Mouse (Mus musculus) right cerebral cortex, adult 2 months (tissue): ENCODE measurements around the gene Padi1.
A peak's percentile ranks its signal among the peaks of the same experiment; 100 is the strongest.

Experiments
- DNase-seq, 2 experiments: peaks; one replicate each; pipeline ENCODE4 v3.0.0; 2021 to 2022; ENCODE audit warnings: low spot score in 2 of 2

Gene Padi1

DNA sequence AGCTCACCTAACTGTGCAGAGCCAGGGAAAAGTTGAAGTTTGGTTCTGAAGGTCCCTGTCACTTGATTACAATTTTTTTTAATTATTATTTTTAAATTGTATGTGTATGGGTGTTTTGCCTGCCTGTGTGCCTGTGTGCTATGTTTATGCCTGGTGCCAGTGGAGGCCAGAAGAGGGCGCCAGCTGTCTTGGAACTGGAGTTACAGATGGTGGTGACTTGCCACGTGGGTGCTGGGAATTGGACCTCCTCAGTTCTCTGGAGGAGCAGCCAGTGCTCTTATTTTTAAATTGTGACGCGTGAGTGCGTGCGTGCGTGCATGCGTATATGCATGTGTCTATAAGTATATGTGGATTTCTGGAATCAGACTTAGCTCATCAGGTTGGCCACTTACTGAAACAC, 28.2 kb downstream of the Padi1 start:
- DNase-seq, result no peak

DNA sequence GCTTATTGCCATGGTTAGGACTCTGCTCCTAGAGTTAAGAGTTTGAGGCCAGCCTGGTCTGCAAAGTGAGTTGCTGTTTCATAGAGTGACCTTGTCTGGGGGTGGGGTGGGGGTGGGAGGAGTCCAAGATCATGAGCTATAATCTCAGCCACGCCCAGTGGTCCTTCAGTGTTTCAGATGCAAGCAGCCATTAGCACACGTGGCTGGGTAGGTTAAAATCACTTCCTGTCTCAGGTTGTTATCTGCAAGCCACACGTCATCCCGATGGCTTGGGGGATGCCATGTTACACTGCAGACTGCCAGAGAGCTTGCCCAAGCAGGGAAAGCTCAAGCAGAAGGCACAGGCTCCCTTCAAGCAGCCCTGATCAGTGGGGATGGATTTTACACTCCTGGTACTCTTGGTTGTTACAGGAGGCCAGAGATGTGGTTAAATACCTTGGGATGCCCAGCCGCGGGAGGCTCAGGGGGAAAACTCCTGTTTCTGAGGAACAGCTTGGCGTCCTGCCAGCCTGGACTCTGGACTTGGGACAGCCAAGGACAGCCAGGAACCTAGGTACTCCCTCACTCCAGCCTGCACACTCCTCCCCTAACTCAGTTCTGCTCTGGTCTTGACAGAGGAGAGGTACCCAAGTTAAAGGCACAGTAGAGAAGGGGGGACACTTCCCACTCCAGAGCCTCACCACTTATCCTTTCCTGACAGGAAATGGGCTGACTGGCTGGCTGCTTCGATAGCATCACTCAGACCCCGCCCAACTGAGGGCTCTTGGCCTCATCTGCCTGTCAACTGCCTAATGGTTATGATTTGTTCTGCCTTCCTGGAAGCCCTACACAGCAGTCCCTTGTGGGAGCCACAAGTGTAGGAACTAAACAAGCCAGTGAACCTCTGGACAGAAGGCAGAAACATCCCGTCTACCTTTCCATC, 29.3 kb downstream of the Padi1 start:
- no peak for DNase-seq

DNA sequence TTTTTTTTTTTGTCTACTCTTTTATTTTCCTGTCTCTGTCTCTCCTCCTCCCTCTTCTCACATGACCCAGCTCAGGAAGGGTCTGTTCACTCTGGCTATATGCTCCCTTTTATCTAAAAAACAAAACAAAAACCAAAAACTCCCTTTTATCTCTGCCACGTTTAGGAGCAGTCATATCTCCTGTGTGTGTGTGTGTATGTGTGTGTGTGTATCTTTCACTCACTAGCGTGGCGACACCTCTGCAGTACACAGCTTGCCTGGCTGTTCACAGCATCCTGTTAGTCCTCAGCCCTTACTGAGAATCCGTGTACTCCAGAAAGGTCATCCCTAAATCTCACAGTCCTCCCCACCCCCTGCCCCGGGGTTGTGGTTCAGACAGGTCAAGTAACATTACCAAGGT, 30.1 kb downstream of the Padi1 start:
- no peak for DNase-seq

DNA sequence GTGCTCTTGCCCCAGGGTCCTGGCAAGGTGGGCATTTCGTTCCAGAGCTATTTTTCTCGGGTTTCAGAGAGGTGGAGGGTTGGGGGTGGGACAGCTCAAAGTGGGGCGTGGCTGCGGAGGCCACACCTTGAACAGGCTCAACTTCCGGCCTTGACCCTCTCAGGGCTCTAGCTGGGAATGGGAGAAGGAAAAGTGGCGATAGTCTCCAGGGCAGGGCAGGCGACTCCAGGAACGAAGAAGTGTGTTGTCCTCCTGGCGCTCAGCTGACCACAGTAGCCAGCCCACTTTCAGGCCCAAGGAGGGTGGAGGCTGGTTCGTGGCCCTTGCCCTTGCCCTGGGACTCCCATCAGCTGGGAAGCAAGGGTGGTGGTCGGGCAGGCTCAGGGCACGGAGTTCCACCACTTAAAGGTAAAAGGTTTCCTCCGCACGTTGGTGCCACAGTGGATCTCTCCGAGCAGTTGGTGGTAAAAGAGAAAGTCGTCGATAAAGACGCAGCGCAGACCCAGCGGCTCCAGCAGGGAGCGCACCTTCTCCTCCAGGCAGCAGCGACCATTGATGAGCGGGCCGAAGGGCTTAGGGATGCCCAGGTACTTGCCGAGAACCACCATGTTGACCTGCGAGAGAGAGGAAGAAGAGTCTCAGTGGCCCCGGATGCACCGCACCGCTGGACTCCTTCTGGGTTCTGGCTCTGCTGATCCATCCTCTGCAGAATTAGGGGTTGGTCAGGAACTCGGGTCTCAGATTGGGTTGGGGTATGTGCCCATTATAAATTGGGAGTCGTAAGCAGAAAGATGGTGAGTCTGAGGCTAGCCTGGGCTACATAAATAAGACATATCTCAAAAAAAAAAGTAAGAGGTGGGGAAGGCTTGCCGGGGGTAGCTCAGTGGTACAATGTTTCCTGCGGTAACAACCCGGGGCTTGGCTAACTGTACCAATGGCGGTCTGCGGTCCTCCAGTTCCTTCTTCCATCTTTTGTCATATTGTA, 31.0 kb downstream of the Padi1 start:
- peak in 1 of 2 experiments; percentile 10 for DNase-seq

DNA sequence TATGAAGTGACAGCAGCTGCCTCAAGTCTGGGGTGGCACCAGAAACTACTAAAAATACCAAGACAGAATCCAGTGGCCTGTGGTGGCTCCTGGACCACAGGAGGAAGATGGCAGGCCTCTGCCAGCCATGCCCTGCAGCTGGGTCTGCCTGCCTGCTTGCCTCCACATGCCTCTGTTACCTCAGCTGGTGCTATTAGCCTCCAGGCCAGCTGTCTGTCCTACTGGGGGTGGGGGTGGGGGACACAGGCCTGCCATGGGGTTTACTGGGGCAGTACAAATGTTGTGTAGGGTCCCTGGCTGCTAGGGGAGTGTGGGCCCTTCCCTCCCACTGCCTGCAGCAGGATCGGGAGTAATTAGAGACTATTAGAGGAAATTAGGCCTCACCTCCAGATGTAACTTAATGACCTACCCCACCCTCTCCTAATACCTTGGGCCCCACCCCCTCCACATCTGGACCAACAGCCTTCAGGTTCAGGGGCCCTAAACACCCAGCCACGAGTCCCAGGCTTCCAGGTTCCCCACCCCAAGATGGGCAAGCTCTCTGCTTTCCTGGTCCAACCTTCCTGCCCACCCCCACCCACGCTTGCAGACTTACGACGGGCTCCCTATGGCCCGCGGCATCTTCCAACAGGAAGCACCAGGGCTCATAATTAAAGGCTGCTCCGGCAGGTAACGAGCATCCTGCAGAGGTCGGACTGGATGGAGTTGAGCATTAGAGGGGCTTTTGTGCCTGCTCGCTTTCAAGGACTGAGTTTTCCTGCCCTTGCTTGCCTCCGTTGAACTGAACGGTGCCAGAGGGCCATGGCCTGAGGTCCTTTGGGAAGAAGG, 32.0 kb downstream of the Padi1 start:
- DNase-seq, result no peak

DNA sequence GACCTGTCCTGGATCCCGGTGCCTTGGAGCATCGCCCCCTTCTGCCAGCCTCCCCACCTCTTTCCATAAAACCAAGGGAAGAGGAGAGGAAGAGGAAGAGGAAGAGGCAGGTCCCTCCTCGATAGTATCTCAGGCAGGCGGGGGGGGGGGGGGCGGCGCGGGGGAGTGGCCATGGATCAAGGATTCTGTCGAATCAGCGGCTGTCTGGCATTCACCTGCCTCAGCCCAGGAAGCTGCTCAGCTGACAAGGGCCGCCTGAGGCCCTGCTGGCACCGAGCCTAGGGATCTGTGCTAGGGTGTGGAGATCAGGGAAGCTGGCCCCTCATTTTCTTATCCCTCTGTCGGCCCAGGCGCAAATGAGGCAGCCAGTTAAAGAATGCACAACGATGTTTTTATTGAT, 33.0 kb downstream of the Padi1 start:
- no peak for DNase-seq

DNA sequence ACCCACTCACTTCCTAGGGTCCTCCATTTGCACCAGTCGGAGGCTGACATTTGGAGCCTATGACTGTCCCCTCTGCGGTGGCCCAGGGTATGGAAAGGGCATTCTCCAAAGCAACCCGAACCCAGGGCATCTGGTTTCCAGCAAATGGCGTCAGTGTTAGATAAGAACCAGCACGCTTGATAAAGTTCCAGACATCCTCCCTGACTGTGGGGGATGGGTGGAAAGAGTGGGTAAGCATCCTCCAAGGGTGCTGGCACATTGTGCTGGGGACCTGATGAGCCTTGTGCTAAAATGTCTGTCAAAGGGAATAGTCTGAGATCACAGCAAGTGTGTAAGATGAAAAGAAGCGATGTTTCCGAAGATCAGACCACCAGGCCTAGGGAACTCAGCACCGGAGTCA, 33.4 kb downstream of the Padi1 start:
- no peak for DNase-seq

DNA sequence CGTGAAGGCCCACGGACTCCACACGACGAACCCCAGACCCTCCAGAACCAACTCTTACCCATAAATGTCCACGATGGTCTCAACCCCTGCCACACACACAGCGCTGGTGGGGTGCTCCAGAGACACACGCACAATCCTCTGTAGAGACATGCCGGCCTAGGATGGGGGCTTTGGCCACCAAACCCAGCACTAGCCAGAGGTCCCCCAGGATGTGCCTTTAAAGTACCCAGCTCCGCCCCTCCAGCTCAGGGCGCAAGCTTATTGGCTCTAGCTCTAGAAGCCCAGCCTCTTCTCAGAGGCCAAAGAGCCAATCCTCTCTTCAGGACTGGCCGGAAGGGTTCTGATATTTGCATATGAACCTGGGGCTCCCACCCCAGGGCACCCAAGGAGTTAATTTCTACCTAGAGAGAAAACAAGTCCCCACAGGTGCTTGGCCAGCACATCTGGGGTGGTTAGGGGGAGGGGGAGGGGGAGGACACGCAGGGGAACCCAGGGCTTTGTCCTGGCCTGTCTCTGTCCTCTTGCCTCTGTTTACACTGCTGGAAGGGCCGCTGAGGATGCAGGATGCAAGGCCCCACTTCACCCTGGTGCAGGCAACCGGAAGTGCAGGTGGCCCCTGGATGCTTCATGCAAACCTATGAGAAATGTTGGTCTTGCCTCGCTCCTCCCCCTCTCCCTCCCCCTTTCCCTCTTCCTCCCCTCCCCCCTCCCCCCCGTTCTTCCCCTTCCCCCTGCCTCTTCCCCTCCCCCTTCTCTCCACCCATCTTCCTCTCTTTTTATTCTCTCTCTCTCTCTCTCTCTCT, 34.9 kb downstream of the Padi1 start, which contains the start of gene Padi3:
Padi3 (minus strand) TSS at position 191 of the 803 bp plus-strand sequence.
- DNase-seq, result no peak

DNA sequence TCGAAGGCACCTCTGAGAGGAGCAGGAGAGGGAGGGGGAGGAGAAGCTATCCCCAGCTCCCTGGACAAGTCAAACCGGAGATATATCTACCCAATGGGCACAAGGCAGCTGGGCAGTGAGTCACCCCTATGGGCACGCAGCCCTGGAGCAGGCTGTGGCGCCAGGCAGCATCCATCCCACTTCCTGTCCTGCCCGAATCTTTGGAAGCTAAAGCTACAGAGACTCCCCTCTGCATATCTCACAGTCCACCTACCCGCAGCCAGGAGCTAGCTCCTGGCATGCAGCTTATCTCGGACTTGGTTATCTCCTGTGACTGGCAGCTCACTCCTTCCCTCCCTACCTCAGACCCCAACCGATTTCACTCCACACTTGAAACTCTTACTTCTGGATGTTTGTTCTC, 36.5 kb downstream of the Padi1 start:
- no peak for DNase-seq

DNA sequence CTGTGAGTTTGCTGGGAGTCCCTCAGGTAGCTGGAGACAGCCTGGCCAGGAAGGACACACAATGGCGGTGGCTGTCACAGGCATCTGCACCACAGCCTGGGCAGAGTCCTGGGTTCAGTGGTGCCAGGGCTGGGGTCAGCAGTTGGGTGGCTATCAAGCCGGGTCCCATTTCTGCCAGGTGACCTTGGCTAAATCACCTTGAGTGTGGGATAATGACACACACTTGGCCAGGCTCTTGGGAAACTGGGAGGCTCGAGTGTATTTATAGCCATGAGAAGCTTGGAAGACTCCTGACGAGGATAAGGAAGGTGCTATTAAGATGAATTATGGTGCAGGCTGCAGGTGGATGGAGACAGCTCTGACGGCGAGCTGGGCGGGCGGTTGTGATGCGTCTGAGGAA, 41.0 kb downstream of the Padi1 start:
- DNase-seq, result no peak

DNA sequence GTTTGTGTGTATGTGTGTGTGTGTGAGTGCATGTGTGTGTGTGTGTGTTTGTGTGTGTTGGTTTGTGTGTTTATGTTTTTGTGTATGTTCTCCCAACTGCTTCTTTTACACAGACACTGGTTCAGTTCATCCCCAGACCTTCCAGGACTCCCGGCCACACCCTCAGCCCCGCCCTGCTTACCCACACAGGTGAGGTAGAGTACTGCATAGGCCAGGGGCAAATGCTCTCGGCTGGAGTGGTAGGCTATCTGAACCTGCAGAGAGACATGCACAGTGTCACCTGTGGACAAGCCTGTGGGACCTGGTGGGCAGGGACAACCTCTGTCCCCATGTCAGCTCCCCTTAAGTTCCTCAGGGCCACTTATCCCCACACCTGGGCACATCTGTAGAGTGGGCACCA, 44.2 kb downstream of the Padi1 start:
- DNase-seq, result no peak

DNA sequence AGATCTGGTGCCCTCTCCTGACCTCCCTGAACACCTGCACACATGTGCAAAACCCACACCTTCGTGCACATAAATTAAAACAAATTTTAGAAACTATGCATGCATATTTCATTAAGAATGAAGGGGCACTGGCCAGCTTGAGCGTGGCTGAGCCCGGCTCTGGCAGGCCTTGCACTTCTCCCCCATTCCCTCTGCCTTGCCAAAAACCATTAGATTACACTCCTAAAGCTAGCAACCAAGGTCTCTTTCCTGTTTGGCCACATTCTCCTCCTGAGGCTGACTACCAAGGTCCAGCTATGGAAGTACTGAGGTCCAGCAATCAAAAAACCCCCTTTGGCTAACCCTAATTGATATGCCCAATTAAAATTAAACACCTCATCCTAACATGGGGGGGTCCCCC, 48.8 kb downstream of the Padi1 start:
- no peak for DNase-seq

DNA sequence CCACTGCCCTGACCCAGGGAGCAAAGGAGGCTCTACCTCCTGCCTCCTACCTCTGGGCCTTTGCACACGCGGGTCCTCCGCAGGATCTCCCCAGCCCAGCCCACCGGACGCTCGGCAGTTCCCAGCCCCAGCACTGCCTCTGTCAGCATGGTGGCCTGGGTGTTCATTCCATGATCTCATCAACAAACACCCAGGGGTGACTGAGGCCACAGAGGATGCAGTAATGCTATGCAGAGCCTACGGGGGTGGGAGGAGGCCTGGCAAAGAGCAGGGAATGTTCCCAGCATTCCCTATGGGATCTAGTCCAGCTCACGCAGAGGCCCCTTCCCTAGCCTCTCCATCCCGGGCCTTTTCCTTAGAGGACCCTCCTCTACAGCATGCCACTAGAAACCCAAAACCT, 50.9 kb downstream of the Padi1 start:
- no peak for DNase-seq

DNA sequence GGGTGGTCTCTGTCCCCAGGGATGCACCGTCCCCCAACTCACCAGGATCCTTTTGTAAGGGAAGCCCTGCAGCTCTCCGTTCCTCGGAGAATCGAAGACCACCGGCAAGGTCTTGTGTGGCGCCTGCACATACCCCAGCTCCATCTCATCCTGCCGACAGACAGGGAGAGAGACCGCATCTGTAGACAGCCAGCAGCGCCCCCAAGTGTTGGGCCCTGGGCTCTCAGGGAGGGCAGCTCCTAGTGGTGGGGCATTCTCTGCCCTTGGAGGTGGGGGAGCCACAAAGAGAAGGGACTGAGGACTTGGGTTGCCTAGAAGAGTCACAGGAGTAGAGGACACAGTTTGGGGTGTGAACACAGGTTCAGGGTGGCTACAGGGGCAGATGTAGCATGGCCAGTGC, 51.8 kb downstream of the Padi1 start:
- DNase-seq, result no peak

DNA sequence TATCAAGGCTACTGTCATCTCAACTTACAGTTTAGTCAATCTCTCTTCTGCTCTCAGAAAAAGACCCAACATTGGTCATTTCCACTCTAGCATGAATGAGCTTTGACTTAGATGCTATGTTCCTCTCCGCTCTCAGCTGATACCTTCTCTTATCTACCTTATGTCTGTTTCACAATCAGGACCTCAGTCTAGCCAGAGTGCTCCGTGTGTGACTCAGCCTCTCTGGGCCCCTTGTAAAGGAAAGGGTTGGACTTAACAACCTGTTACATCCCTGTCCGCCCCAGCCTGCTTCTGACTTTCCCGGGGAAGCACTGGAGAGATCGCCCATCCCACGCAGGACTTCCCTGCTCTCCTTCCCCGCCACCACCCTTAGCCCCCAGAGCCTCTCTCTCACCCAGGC, 53.0 kb downstream of the Padi1 start:
- DNase-seq, result no peak

DNA sequence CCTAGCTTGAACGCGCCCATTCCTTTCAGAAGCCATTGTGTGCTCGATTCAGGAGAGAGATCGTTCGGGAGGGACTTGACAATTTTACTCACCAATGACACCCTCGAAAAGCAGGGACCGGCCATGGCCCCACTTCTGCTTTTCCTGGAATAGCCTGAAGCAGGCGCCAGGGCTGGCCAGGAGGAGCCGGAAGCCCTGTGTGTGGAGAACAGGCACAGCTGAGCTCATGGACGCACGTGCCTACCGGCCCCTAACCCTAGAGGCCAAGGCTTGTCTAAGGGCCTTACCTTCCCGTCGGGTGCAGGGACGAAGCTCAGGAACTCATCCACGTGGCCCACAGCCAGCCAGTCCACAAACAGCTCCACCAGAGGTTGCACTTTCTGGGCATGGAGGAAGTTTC, 54.5 kb downstream of the Padi1 start:
- DNase-seq, result no peak

DNA sequence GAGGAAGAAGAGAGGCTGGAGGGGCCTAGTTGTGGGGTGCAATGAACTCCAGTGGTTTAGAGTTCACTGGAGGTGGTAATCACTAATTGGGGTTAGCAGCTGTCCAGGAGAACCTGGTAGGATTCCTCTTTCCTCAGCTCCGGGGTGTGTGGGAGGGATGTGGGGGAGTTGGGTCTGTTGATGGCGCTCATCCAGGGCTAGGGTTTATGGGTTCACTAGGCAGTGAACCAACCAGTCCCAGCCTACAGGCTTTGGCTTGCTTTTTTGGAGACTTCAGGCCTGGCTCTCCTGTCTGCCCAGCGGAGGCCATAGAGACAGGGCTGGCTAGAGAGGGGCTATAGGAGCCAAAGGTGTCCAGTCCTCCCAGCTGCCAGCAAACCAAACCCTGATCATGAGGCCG, 55.6 kb downstream of the Padi1 start:
- DNase-seq, result no peak

DNA sequence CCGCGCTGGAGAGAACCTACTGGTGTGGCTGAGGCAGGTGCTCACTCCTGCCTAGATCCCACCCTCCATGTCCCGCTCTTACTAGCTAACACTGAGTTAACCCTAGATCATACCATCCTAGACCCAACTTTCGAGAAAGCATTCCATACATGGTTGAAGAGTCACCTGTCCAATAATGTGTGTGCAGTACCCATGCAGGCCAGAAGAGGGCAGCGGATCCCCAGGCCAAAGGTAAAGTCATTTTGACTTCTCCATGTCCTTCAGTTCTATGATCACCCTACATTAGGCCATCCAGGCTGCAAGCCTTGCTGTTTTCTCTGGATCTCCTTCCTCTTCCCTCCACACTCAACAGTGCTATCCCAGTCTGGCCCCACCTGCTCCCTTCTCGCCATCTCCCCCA, 56.6 kb downstream of the Padi1 start:
- peak; percentile 23 to 63 for DNase-seq

DNA sequence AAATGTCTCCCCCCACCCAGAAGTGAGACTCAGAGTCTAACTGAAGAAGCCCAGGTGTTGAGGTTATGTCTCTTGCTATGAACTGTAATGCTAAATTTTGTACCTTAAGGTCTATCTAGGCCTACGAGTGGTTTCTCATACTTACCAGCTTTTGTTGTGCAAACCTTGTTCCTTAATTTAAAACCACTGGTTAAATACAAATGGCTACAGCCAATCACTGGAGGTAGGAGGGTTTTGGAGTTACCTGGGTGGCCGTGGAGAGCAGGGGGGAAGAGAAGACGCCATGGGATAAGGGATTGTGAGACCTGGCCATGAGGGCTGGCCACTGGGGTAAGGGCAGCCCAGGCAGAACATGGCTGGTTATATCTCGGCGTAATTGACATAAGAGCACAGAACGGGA, 57.3 kb downstream of the Padi1 start:
- no peak for DNase-seq

DNA sequence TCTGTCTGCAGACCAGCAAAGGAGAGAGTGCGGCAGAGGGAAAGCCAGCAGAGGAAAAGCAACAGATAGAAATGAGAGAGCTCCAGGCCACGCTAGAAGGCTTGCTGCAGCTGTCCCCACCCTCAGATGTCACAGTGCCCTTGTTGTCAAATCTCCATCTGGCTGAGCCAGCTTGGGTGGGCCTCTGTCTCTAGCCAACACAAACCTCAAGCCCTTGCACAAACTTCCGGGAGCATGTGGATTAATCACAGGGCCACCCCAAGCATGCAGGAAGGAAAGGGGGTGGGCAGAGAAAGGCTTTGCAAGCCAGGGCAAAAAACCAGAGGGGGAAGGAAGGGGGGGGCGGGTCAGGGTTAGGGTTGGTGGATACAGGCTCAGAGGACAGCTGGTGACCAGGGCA, 58.2 kb downstream of the Padi1 start:
- DNase-seq, result no peak

DNA sequence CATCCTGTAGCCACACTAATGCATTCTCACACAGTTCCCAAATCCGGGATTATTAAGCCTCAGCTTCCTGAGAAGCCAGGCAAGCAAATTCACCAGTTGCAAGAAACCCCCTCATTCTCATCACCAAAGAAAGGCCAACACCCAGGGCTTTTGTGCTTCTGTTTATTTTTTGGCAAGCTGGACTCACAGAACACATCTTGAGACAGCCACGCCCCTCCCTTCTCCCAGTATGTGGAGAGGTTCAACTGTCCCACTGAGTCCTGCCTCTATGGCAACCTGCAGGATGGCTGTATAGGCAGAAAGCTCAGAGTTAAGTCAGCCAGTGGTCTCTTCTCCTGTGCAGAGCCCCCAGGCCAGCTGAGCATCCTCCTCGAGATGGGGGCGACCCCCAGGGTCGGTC, 60.4 kb downstream of the Padi1 start:
- DNase-seq, result no peak
